22 mouse cellular contexts compared by ENCODE assay signal in the genomic region with DNA sequence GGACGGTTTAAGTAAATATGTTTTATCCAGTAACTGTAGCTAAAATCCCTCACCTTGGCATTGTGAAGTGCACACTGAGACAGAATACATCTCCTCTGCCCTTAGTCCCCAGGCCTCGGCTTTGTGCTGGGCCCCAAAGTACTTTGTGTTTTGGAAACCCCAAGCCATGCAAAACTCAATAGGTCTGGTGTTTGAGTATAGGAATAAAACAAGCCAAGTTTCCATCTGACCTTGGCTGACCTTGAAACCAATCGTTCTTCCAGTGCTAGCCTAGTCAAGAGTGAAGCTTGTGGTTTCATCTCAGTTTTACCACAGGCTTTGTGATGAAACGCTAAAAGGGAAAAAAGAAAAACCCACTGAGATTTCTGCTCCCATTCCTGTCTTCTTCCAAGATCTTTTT. TPM values are rescaled to one million over a fixed set of nuclear protein-coding genes. Genes with fewer than 3 reads are reported as not detected.
DNase-seq lines count a peak whose midpoint lies in the region; ATAC-seq and TF ChIP-seq lines count a peak whose summit lies in the region.
"Had no signal": no experiment of that assay in that cellular context is flagged by ENCODE, and none has a peak within 500 bp of the region (broad histone marks: within the 10 kb centered on the region; RNA-seq: fewer than 3 reads in every experiment).

No protein-coding gene starts in this region.

- no peak for TF ChIP-seq CTCF in hindbrain, postnatal 0 days (IDR thresholded peaks at IDR 0.05; ENCODE audit: low read depth)

- intact Hi-C loops in heart, postnatal 10 days (cut with DNase I) = no loop called here

- peak; percentile 76 for DNase-seq in heart, adult 11 months
- DNase-seq in heart, postnatal 10 days = no peak
- DNase-seq in 416B (ENCODE audit: low read depth) (peak; percentile 28), NIH3T3 (ENCODE audit: low read depth) (peak; percentile 89)
- no peak for DNase-seq in lung, postnatal 25 days (ENCODE audit: low spot score)
- DNase-seq in hindbrain, embryonic 14.5 days (ENCODE audit: low spot score) = no peak
- DNase-seq in hindbrain, postnatal 0 days (ENCODE audit: low spot score) = no peak
- DNase-seq: adrenal gland, adult 2 months; adrenal gland, postnatal 10 days; adrenal gland, postnatal 25 days; cerebellum, adult 11 months; cerebellum, adult 18-20 months; cerebellum, adult 8-10 months; cerebellum, adult 9-11 months; cerebellum, postnatal 14 days had no signal

- no peak overlapping the region for H3K27ac ChIP-seq in hindbrain, embryonic 14.5 days
- no peak overlapping the region for H3K27ac ChIP-seq in hindbrain, postnatal 0 days
- H3K27ac ChIP-seq: embryonic facial prominence, embryonic 10.5 days; embryonic facial prominence, embryonic 12.5 days; forebrain, embryonic 10.5 days; forebrain, embryonic 12.5 days had no signal

- H3K4me2 ChIP-seq in hindbrain, embryonic 14.5 days (replicated peaks) = no peak overlapping the region
- H3K4me2 ChIP-seq in hindbrain, postnatal 0 days (ENCODE audit: low read depth, low read length) = no peak overlapping the region
- H3K4me2 ChIP-seq: embryonic facial prominence, embryonic 12.5 days; forebrain, embryonic 12.5 days had no signal

- no peak overlapping the region for H3K4me3 ChIP-seq in hindbrain, embryonic 14.5 days (replicated peaks; ENCODE audit: low read length)
- no peak overlapping the region for H3K4me3 ChIP-seq in hindbrain, postnatal 0 days (ENCODE audit: low read length)
- H3K4me3 ChIP-seq: embryonic facial prominence, embryonic 10.5 days; embryonic facial prominence, embryonic 12.5 days; forebrain, embryonic 10.5 days; forebrain, embryonic 12.5 days had no signal

- H3K27me3 ChIP-seq in hindbrain, embryonic 14.5 days (ENCODE audit: control insufficient read depth, insufficient read depth, low read length) = no peaks in the 10 kb centered on the region
- H3K27me3 ChIP-seq in hindbrain, postnatal 0 days (ENCODE audit: insufficient read depth, low read length) = no peaks in the 10 kb centered on the region
- H3K27me3 ChIP-seq: embryonic facial prominence, embryonic 12.5 days had no signal

- H3K9ac ChIP-seq in hindbrain, embryonic 14.5 days = no peak overlapping the region
- no peak overlapping the region for H3K9ac ChIP-seq in hindbrain, postnatal 0 days (replicated peaks; ENCODE audit: low read length)
- H3K9ac ChIP-seq: embryonic facial prominence, embryonic 12.5 days; forebrain, embryonic 12.5 days had no signal

- 83% methylated on average over 4 of the region's 4 CpGs for WGBS in hindbrain, embryonic 14.5 days
- 71% methylated on average over 4 of the region's 4 CpGs for WGBS in hindbrain, postnatal 0 days

- no peaks in the 10 kb centered on the region for H3K9me3 ChIP-seq in hindbrain, embryonic 14.5 days (ENCODE audit: control insufficient read depth, low read length)
- no peaks in the 10 kb centered on the region for H3K9me3 ChIP-seq in hindbrain, postnatal 0 days (ENCODE audit: low read length)
- H3K9me3 ChIP-seq: embryonic facial prominence, embryonic 10.5 days; embryonic facial prominence, embryonic 12.5 days; forebrain, embryonic 10.5 days; forebrain, embryonic 12.5 days; G1E had no signal

- no peaks in the 10 kb centered on the region for H3K36me3 ChIP-seq in hindbrain, embryonic 14.5 days (replicated peaks; ENCODE audit: control insufficient read depth, insufficient read depth)
- no peaks in the 10 kb centered on the region for H3K36me3 ChIP-seq in hindbrain, postnatal 0 days (ENCODE audit: insufficient read depth, low read length)
- H3K36me3 ChIP-seq: embryonic facial prominence, embryonic 10.5 days; embryonic facial prominence, embryonic 12.5 days; forebrain, embryonic 10.5 days; forebrain, embryonic 12.5 days; G1E had no signal

- no peak for ATAC-seq in hindbrain, embryonic 14.5 days (ENCODE audit: low FRiP score)
- no peak for ATAC-seq in hindbrain, postnatal 0 days
- ATAC-seq: forebrain, embryonic 14.5 days; forebrain, embryonic 16.5 days had no signal

- no peaks in the 10 kb centered on the region for H3K4me1 ChIP-seq in hindbrain, embryonic 14.5 days (replicated peaks; ENCODE audit: control insufficient read depth, insufficient read depth, low read length)
- no peaks in the 10 kb centered on the region for H3K4me1 ChIP-seq in hindbrain, postnatal 0 days (ENCODE audit: insufficient read depth, low read length)
- H3K4me1 ChIP-seq: embryonic facial prominence, embryonic 10.5 days; embryonic facial prominence, embryonic 12.5 days; forebrain, embryonic 10.5 days; forebrain, embryonic 12.5 days had no signal

RNA-seq across cellular contexts. Expression of a gene that starts 34.8 kb away (rescaled TPM):
- under 1 TPM; 0.53 to 0.92 TPM for total RNA-seq in heart, postnatal 10 days (2021)
- 0.43 and 0.53 TPM in 2 replicates for polyA plus RNA-seq in hindbrain, embryonic 14.5 days (2014; fragmentation: Nextera tagmentation; extraction: Ambion mirVana)
- 0.22 and 0.47 TPM in 2 replicates for total RNA-seq in hindbrain, postnatal 0 days (2014; rRNA removed)
- polyA plus RNA-seq in hindbrain, postnatal 0 days (2015; fragmentation: Nextera tagmentation; extraction: Ambion mirVana) = 0.54 and 0.68 TPM in 2 replicates

Comparison
In these comparisons a context has a peak if more than half of its experiments do, and no peak if none do; other contexts are left out.
1. DNase-seq: peak in heart, adult 11 months (single experiment), 416B (single experiment) and NIH3T3 (single experiment); none in heart, postnatal 10 days (0 of 2), lung, postnatal 25 days (single experiment), hindbrain, embryonic 14.5 days (single experiment) and hindbrain, postnatal 0 days (single experiment).